Mouse (Mus musculus): Measurements from ENCODE around the gene Adamts1. TPM values are rescaled to one million over a fixed set of nuclear protein-coding genes. Genes with fewer than 3 reads are reported as not detected.

Adamts1 gene
- polyA plus RNA-seq (2015; fragmentation: Nextera tagmentation; extraction: Ambion mirVana) = 116 and 125 TPM in 2 replicates

- Histone ChIP-seq H3K27ac (ENCODE audit: low read length) (peak within 1 kb of the TSS; percentile 90), H3K4me2 (replicated peaks; ENCODE audit: low read depth, low read length) (peak within 1 kb of the TSS; percentile 51), H3K27me3 (ENCODE audit: insufficient read depth, low read length) (no peaks in the 10 kb centered on the region), H3K4me3 (ENCODE audit: low read length) (peak within 1 kb of the TSS; percentile 92), H3K36me3 (ENCODE audit: insufficient read depth, low read length) (peaks cover 20% of the 10 kb centered on the region), H3K4me1 (ENCODE audit: insufficient read depth, low read length) (peaks cover 15% of the 10 kb centered on the region), H3K9ac (replicated peaks; ENCODE audit: low read length) (peak within 1 kb of the TSS; percentile 89), H3K9me3 (ENCODE audit: low read length) (no peaks in the 10 kb centered on the region)
- under 1% methylated on average over 26 of the region's 26 CpGs for WGBS
- ATAC-seq (ENCODE audit: low FRiP score, low TSS enrichment) = peak; percentile 93
Measured at GRCm38 (mm10) chr16:85802954-85803353, at the start of gene Adamts1. TSS of gene Adamts1 (minus strand) at chr16:85803113.

- Histone ChIP-seq H3K4me3 (ENCODE audit: low read length) (no peak overlapping the region), H3K4me1 (ENCODE audit: insufficient read depth, low read length) (no peaks in the 10 kb centered on the region), H3K36me3 (ENCODE audit: insufficient read depth, low read length) (no peaks in the 10 kb centered on the region), H3K9me3 (ENCODE audit: low read length) (no peaks in the 10 kb centered on the region), H3K9ac (replicated peaks; ENCODE audit: low read length) (no peak overlapping the region), H3K4me2 (replicated peaks; ENCODE audit: low read depth, low read length) (no peak overlapping the region), H3K27ac (ENCODE audit: low read length) (no peak overlapping the region), H3K27me3 (ENCODE audit: insufficient read depth, low read length) (no peaks in the 10 kb centered on the region)
- WGBS = 72% methylated on average over 3 of the region's 3 CpGs
- ATAC-seq (ENCODE audit: low FRiP score, low TSS enrichment) = no peak
Measured at GRCm38 (mm10) chr16:85827066-85827465, 24.2 kb upstream of the Adamts1 start.

- H3K4me1 ChIP-seq (ENCODE audit: insufficient read depth, low read length) = no peaks in the 10 kb centered on the region
- no peaks in the 10 kb centered on the region for H3K27me3 ChIP-seq (ENCODE audit: insufficient read depth, low read length)
- no peak overlapping the region for H3K4me3 ChIP-seq (ENCODE audit: low read length)
- H3K36me3 ChIP-seq (ENCODE audit: insufficient read depth, low read length) = no peaks in the 10 kb centered on the region
- no peak overlapping the region for H3K4me2 ChIP-seq (replicated peaks; ENCODE audit: low read depth, low read length)
- no peaks in the 10 kb centered on the region for H3K9me3 ChIP-seq (ENCODE audit: low read length)
- ATAC-seq (ENCODE audit: low FRiP score, low TSS enrichment) = no peak
- H3K9ac ChIP-seq (replicated peaks; ENCODE audit: low read length) = no peak overlapping the region
- 39% methylated on average over 5 of the region's 5 CpGs for WGBS
- H3K27ac ChIP-seq (ENCODE audit: low read length) = no peak overlapping the region
Measured at GRCm38 (mm10) chr16:85822330-85822916, 19.5 kb upstream of the Adamts1 start.

- 55% methylated on average over 5 of the region's 5 CpGs for WGBS
- Histone ChIP-seq H3K4me1 (ENCODE audit: insufficient read depth, low read length) (no peaks in the 10 kb centered on the region), H3K4me3 (ENCODE audit: low read length) (no peak overlapping the region), H3K27me3 (ENCODE audit: insufficient read depth, low read length) (no peaks in the 10 kb centered on the region), H3K27ac (ENCODE audit: low read length) (no peak overlapping the region), H3K4me2 (replicated peaks; ENCODE audit: low read depth, low read length) (no peak overlapping the region), H3K9me3 (ENCODE audit: low read length) (no peaks in the 10 kb centered on the region), H3K9ac (replicated peaks; ENCODE audit: low read length) (no peak overlapping the region), H3K36me3 (ENCODE audit: insufficient read depth, low read length) (no peaks in the 10 kb centered on the region)
- ATAC-seq (ENCODE audit: low FRiP score, low TSS enrichment) = no peak; the same call in 1 of the 2 replicates
Measured at GRCm38 (mm10) chr16:85819808-85820458, 17.0 kb upstream of the Adamts1 start.

- H3K4me3 ChIP-seq (ENCODE audit: low read length) = no peak overlapping the region
- no peak for ATAC-seq (ENCODE audit: low FRiP score, low TSS enrichment)
- H3K9me3 ChIP-seq (ENCODE audit: low read length) = no peaks in the 10 kb centered on the region
- H3K4me2 ChIP-seq (replicated peaks; ENCODE audit: low read depth, low read length) = no peak overlapping the region
- H3K36me3 ChIP-seq (ENCODE audit: insufficient read depth, low read length) = no peaks in the 10 kb centered on the region
- no peak overlapping the region for H3K27ac ChIP-seq (ENCODE audit: low read length)
- H3K27me3 ChIP-seq (ENCODE audit: insufficient read depth, low read length) = no peaks in the 10 kb centered on the region
- WGBS = 83% methylated on average over 2 of the region's 2 CpGs
- H3K4me1 ChIP-seq (ENCODE audit: insufficient read depth, low read length) = no peaks in the 10 kb centered on the region
- H3K9ac ChIP-seq (replicated peaks; ENCODE audit: low read length) = no peak overlapping the region
Measured at GRCm38 (mm10) chr16:85814116-85814515, 11.2 kb upstream of the Adamts1 start.

GRCm38 (mm10) chr16:85807626-85808025 is 4.7 kb upstream of the Adamts1 start:
- Histone ChIP-seq H3K9me3 (ENCODE audit: low read length) (no peaks in the 10 kb centered on the region), H3K27me3 (ENCODE audit: insufficient read depth, low read length) (no peaks in the 10 kb centered on the region), H3K27ac (ENCODE audit: low read length) (peak overlapping the region; percentile 56; the same call in 1 of the 2 replicates), H3K4me2 (replicated peaks; ENCODE audit: low read depth, low read length) (peak overlapping the region; percentile 32), H3K9ac (replicated peaks; ENCODE audit: low read length) (no peak overlapping the region), H3K36me3 (ENCODE audit: insufficient read depth, low read length) (no peaks in the 10 kb centered on the region), H3K4me1 (ENCODE audit: insufficient read depth, low read length) (peaks cover 11% of the 10 kb centered on the region), H3K4me3 (ENCODE audit: low read length) (no peak overlapping the region)
- no peak for ATAC-seq (ENCODE audit: low FRiP score, low TSS enrichment)
- WGBS = 3% methylated on average over 2 of the region's 2 CpGs

- WGBS = 17% methylated on average over 3 of the region's 3 CpGs
- no peaks in the 10 kb centered on the region for H3K36me3 ChIP-seq (ENCODE audit: insufficient read depth, low read length)
Measured at GRCm38 (mm10) chr16:85807072-85807471, 4.2 kb upstream of the Adamts1 start.

GRCm38 (mm10) chr16:85805581-85805980 is 2.7 kb upstream of the Adamts1 start:
- no peak for ATAC-seq (ENCODE audit: low FRiP score, low TSS enrichment)
- H3K9me3 ChIP-seq (ENCODE audit: low read length) = no peaks in the 10 kb centered on the region
- 77% methylated on average over 2 of the region's 2 CpGs for WGBS

More at GRCm38 (mm10) chr16:85807072-85807471, 4.2 kb upstream of the Adamts1 start:
- ATAC-seq (ENCODE audit: low FRiP score, low TSS enrichment) = no peak
- peak overlapping the region; percentile 32; the same call in 1 of the 2 replicates for H3K4me2 ChIP-seq (replicated peaks; ENCODE audit: low read depth, low read length)
- no peak overlapping the region for H3K27ac ChIP-seq (ENCODE audit: low read length)
- peaks cover 11% of the 10 kb centered on the region for H3K4me1 ChIP-seq (ENCODE audit: insufficient read depth, low read length)
- H3K9me3 ChIP-seq (ENCODE audit: low read length) = no peaks in the 10 kb centered on the region
- no peak overlapping the region for H3K4me3 ChIP-seq (ENCODE audit: low read length)
- H3K9ac ChIP-seq (replicated peaks; ENCODE audit: low read length) = no peak overlapping the region
- no peaks in the 10 kb centered on the region for H3K27me3 ChIP-seq (ENCODE audit: insufficient read depth, low read length)

GRCm38 (mm10) chr16:85803613-85804551 is 969 bp upstream of the Adamts1 start:
- Histone ChIP-seq H3K27ac (ENCODE audit: low read length) (peak overlapping the region; percentile 90), H3K9ac (replicated peaks; ENCODE audit: low read length) (peak overlapping the region; percentile 89), H3K36me3 (ENCODE audit: insufficient read depth, low read length) (peaks cover 11% of the 10 kb centered on the region), H3K4me2 (replicated peaks; ENCODE audit: low read depth, low read length) (peak overlapping the region; percentile 51), H3K4me1 (ENCODE audit: insufficient read depth, low read length) (peaks cover 16% of the 10 kb centered on the region), H3K4me3 (ENCODE audit: low read length) (peak overlapping the region; percentile 92), H3K27me3 (ENCODE audit: insufficient read depth, low read length) (no peaks in the 10 kb centered on the region), H3K9me3 (ENCODE audit: low read length) (no peaks in the 10 kb centered on the region)
- ATAC-seq (ENCODE audit: low FRiP score, low TSS enrichment) = peak; percentile 62
- under 1% methylated on average over 25 of the region's 25 CpGs for WGBS

More at GRCm38 (mm10) chr16:85805581-85805980, 2.7 kb upstream of the Adamts1 start:
- no peaks in the 10 kb centered on the region for H3K36me3 ChIP-seq (ENCODE audit: insufficient read depth, low read length)
- no peak overlapping the region for H3K4me2 ChIP-seq (replicated peaks; ENCODE audit: low read depth, low read length)
- H3K4me1 ChIP-seq (ENCODE audit: insufficient read depth, low read length) = peaks cover 11% of the 10 kb centered on the region
- H3K4me3 ChIP-seq (ENCODE audit: low read length) = no peak overlapping the region
- no peak overlapping the region for H3K27ac ChIP-seq (ENCODE audit: low read length)
- H3K9ac ChIP-seq (replicated peaks; ENCODE audit: low read length) = no peak overlapping the region
- H3K27me3 ChIP-seq (ENCODE audit: insufficient read depth, low read length) = no peaks in the 10 kb centered on the region
